Mouse (Mus musculus): ENCODE data around the gene Dab1. TPM values are rescaled to one million over a fixed set of nuclear protein-coding genes. Genes with fewer than 3 reads are reported as not detected.

Dab1 gene
- polyA plus RNA-seq, 1 experiment from 2014 or later, result 55.4 TPM

DNA sequence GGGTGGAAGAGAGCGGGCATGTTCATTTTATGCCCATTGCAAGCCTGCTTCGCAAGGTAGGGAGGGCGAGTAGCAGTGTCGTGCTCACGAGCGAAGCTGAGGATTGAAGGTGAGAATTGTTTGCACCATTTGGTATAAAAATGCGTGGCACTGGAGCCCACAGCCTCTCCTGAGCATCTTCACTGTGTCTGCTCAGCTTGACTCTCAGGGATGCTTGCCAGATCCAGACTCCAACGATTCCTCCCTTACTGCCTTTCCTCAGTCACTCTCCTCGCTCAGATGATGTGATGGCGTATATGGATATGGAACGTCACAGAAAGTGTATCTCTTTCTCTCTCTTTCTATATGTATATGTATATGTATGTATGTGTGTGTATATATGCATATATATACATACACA lies 813.0 kb downstream of the Dab1 start:
- no peak overlapping the region for H3K27ac ChIP-seq (ENCODE audit: low read depth, low read length)
- H3K36me3 ChIP-seq (ENCODE audit: control insufficient read depth, insufficient read depth, low read length), result no peaks in the 10 kb centered on the region
- ATAC-seq (ENCODE audit: low FRiP score) (no peak), DNase-seq (ENCODE audit: low spot score) (no peak)
- H3K9me3 ChIP-seq (ENCODE audit: control insufficient read depth, low read length), result no peaks in the 10 kb centered on the region
- 90% methylated on average over 11 of the region's 11 CpGs for WGBS
- H3K9ac ChIP-seq (ENCODE audit: low read depth, low read length), result no peak overlapping the region
- H3K4me2 ChIP-seq (replicated peaks; ENCODE audit: low read depth, low read length), result no peak overlapping the region
- no peaks in the 10 kb centered on the region for H3K27me3 ChIP-seq (ENCODE audit: control insufficient read depth, insufficient read depth, low read length)
- no peak overlapping the region for H3K4me3 ChIP-seq (ENCODE audit: low read depth, low read length)
- H3K4me1 ChIP-seq (replicated peaks; ENCODE audit: control insufficient read depth, insufficient read depth, low read length), result no peaks in the 10 kb centered on the region

DNA sequence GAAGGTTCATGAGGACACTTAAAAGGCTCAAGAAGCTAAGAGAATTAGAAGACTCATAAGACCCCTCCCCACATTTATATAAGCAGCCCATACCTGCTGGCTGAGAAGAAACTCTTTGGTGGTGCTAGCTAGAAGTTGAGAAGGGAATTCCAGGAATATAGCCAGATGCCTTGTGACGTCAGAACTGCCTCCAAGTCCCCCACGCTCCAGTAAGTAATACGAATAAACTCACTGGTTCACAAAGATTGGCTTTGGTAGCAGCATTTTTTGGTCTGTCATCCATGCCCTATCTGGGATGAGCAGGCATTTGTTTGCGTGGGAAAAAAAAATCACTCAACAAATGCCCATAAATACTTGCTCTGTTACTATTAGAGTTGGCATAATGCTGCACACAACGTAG lies 816.6 kb downstream of the Dab1 start:
- no peak overlapping the region for H3K4me2 ChIP-seq (replicated peaks; ENCODE audit: low read depth, low read length)
- H3K27ac ChIP-seq (ENCODE audit: low read depth, low read length), result no peak overlapping the region
- H3K4me3 ChIP-seq (ENCODE audit: low read depth, low read length), result no peak overlapping the region
- no peaks in the 10 kb centered on the region for H3K36me3 ChIP-seq (ENCODE audit: control insufficient read depth, insufficient read depth, low read length)
- H3K4me1 ChIP-seq (replicated peaks; ENCODE audit: control insufficient read depth, insufficient read depth, low read length), result no peaks in the 10 kb centered on the region
- H3K9me3 ChIP-seq (ENCODE audit: control insufficient read depth, low read length), result no peaks in the 10 kb centered on the region
- no peak for ATAC-seq (ENCODE audit: low FRiP score)
- no peak for DNase-seq (ENCODE audit: low spot score)
- 88% methylated on average over 5 of the region's 5 CpGs for WGBS
- no peaks in the 10 kb centered on the region for H3K27me3 ChIP-seq (ENCODE audit: control insufficient read depth, insufficient read depth, low read length)
- H3K9ac ChIP-seq (ENCODE audit: low read depth, low read length), result no peak overlapping the region

DNA sequence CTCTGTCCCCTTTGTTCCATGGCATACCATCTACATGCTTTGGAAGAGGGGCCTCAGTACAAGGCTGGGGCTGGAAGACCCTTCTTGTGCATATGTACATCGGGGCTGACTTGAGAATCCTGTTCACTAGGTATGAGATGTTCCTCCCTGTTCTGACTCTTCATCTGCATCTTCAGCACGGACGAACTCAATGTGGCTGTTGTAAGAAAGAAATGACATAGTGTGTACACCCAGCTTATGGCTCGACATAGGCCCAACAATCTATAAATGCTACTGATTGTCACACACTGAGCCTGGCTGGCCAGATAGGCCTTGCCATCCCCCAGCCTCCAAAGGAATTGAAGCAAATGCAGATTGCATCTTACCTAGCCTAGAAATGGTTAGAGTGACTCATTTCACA lies 817.3 kb downstream of the Dab1 start:
- no peak overlapping the region for H3K4me2 ChIP-seq (replicated peaks; ENCODE audit: low read depth, low read length)
- no peak overlapping the region for H3K27ac ChIP-seq (ENCODE audit: low read depth, low read length)
- no peaks in the 10 kb centered on the region for H3K4me1 ChIP-seq (replicated peaks; ENCODE audit: control insufficient read depth, insufficient read depth, low read length)
- DNase-seq (ENCODE audit: low spot score) (no peak), ATAC-seq (ENCODE audit: low FRiP score) (no peak)
- WGBS, result 96% methylated on average over 4 of the region's 4 CpGs
- H3K9ac ChIP-seq (ENCODE audit: low read depth, low read length), result no peak overlapping the region
- H3K9me3 ChIP-seq (ENCODE audit: control insufficient read depth, low read length), result no peaks in the 10 kb centered on the region
- no peak overlapping the region for H3K4me3 ChIP-seq (ENCODE audit: low read depth, low read length)
- no peaks in the 10 kb centered on the region for H3K36me3 ChIP-seq (ENCODE audit: control insufficient read depth, insufficient read depth, low read length)
- no peaks in the 10 kb centered on the region for H3K27me3 ChIP-seq (ENCODE audit: control insufficient read depth, insufficient read depth, low read length)

DNA sequence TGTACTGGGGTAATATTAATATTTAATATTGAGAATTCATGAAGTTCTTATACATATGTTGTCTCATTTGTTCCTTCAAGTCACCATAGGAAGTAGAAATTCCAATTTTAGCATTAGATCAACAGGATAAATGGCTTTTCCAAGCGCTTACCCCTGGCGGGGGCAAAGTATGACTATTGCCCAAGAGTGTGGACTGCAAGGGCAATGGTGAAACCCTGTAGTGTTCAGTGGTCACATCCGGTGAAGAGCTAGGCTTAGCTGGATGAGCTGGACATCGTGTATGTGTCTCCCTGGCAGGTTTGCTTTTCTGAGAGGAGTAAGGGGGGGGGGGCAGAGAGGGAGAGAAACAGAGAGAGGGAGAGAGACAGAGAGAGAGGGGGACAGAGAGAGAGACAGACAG lies 819.6 kb downstream of the Dab1 start:
- Histone ChIP-seq H3K9ac (ENCODE audit: low read depth, low read length) (no peak overlapping the region), H3K4me2 (replicated peaks; ENCODE audit: low read depth, low read length) (no peak overlapping the region), H3K4me1 (replicated peaks; ENCODE audit: control insufficient read depth, insufficient read depth, low read length) (no peaks in the 10 kb centered on the region), H3K27me3 (ENCODE audit: control insufficient read depth, insufficient read depth, low read length) (no peaks in the 10 kb centered on the region), H3K36me3 (ENCODE audit: control insufficient read depth, insufficient read depth, low read length) (no peaks in the 10 kb centered on the region), H3K9me3 (ENCODE audit: control insufficient read depth, low read length) (no peaks in the 10 kb centered on the region), H3K4me3 (ENCODE audit: low read depth, low read length) (no peak overlapping the region), H3K27ac (ENCODE audit: low read depth, low read length) (no peak overlapping the region)
- WGBS, result 94% methylated on average over 4 of the region's 4 CpGs
- ATAC-seq (ENCODE audit: low FRiP score) (no peak), DNase-seq (ENCODE audit: low spot score) (no peak)

DNA sequence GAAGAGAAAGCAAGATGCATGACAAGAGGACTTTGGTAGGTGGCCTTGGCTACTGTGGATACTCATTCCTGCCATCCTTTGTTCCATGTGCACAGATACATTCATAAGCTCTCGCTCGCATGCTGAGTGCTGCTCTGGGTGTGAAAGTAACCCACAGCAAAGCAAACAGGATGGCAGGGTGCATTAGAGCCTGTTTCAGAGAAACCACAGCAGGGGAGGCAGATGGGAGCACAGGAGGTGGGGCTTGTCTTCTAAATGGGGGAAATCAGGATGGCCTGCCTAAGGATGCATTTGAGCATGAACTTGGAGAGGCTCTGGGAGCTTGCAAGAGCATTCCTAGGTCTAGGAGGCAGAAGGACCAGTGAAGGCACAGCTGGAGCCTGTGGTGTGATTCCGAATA lies 820.5 kb downstream of the Dab1 start:
- no peak for ATAC-seq (ENCODE audit: low FRiP score)
- no peak overlapping the region for H3K9ac ChIP-seq (ENCODE audit: low read depth, low read length)
- no peaks in the 10 kb centered on the region for H3K4me1 ChIP-seq (replicated peaks; ENCODE audit: control insufficient read depth, insufficient read depth, low read length)
- no peak overlapping the region for H3K4me2 ChIP-seq (replicated peaks; ENCODE audit: low read depth, low read length)
- H3K4me3 ChIP-seq (ENCODE audit: low read depth, low read length), result no peak overlapping the region
- no peaks in the 10 kb centered on the region for H3K9me3 ChIP-seq (ENCODE audit: control insufficient read depth, low read length)
- DNase-seq (ENCODE audit: low spot score), result no peak
- 78% methylated on average over 3 of the region's 3 CpGs for WGBS
- H3K36me3 ChIP-seq (ENCODE audit: control insufficient read depth, insufficient read depth, low read length), result no peaks in the 10 kb centered on the region
- no peak overlapping the region for H3K27ac ChIP-seq (ENCODE audit: low read depth, low read length)
- no peaks in the 10 kb centered on the region for H3K27me3 ChIP-seq (ENCODE audit: control insufficient read depth, insufficient read depth, low read length)

DNA sequence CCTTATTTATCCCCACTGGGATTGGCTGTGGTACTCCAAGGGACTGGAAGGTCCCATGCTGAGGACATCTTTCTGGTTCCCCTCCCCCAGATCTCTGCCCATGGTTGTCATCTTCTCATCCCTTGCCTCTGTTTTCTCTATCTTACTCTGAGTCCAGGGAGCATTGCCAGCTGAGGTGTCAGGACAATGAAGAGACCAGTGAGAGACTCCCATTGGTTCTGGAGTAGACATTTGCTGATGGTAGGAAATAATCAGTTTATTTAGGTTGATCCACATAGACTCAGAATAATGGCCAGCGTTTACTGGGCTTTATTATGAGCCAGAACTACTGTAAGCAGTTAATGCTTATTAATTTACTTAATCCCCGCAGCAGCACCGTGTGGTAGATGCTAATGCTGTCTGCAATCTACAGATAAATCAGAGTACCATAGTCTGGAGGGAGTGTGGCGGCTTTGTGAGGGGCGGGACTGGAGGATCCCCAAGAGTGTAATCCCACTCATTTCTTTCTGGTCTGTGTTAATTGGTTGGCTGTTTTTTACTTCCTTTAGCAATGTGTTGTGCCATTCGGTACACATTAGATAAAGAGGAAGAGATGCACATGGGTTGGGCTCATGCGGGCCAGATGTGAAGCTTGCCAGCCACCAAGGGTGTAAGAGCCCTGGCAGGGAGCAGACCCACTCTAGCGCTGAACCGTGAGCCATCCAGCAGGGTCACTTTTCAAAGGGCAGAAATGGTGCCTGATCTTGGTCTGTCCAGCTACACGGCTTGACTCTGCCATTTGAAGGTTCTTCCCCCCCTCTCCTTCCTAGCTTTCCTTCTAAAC lies 824.0 kb downstream of the Dab1 start:
- no peaks in the 10 kb centered on the region for H3K27me3 ChIP-seq (ENCODE audit: control insufficient read depth, insufficient read depth, low read length)
- DNase-seq (ENCODE audit: low spot score), result no peak
- no peaks in the 10 kb centered on the region for H3K36me3 ChIP-seq (ENCODE audit: control insufficient read depth, insufficient read depth, low read length)
- H3K4me1 ChIP-seq (replicated peaks; ENCODE audit: control insufficient read depth, insufficient read depth, low read length), result no peaks in the 10 kb centered on the region
- H3K4me2 ChIP-seq (replicated peaks; ENCODE audit: low read depth, low read length), result no peak overlapping the region
- no peak overlapping the region for H3K4me3 ChIP-seq (ENCODE audit: low read depth, low read length)
- ATAC-seq (ENCODE audit: low FRiP score), result no peak
- no peaks in the 10 kb centered on the region for H3K9me3 ChIP-seq (ENCODE audit: control insufficient read depth, low read length)
- H3K9ac ChIP-seq (ENCODE audit: low read depth, low read length), result no peak overlapping the region
- WGBS, result 73% methylated on average over 10 of the region's 10 CpGs
- H3K27ac ChIP-seq (ENCODE audit: low read depth, low read length), result no peak overlapping the region

DNA sequence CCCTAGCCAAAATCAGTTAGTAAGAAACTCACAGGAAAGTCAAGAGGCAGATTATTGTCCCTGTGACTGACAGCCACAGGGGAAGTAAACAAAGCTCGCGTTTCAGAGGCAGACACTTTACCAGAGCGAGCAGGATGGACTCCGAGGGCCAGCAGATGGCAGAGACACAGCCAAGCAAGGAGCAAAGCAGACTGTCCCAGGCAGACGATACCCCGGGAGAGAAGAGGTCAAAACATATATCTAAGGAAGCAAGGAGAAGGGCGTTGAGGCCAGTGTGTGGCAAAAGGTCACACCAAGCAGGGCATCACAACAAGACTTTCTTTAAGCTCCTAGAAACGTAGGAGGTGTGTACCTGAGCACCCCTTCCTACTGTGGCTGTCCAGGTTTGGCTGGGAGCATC lies 824.6 kb downstream of the Dab1 start:
- WGBS, result 46% methylated on average over 8 of the region's 8 CpGs
- Histone ChIP-seq H3K9ac (ENCODE audit: low read depth, low read length) (no peak overlapping the region), H3K27me3 (ENCODE audit: control insufficient read depth, insufficient read depth, low read length) (no peaks in the 10 kb centered on the region), H3K4me3 (ENCODE audit: low read depth, low read length) (no peak overlapping the region), H3K4me2 (replicated peaks; ENCODE audit: low read depth, low read length) (no peak overlapping the region), H3K27ac (ENCODE audit: low read depth, low read length) (no peak overlapping the region), H3K9me3 (ENCODE audit: control insufficient read depth, low read length) (no peaks in the 10 kb centered on the region), H3K36me3 (ENCODE audit: control insufficient read depth, insufficient read depth, low read length) (no peaks in the 10 kb centered on the region), H3K4me1 (replicated peaks; ENCODE audit: control insufficient read depth, insufficient read depth, low read length) (no peaks in the 10 kb centered on the region)
- no peak for ATAC-seq (ENCODE audit: low FRiP score)
- DNase-seq (ENCODE audit: low spot score), result peak; percentile 11

DNA sequence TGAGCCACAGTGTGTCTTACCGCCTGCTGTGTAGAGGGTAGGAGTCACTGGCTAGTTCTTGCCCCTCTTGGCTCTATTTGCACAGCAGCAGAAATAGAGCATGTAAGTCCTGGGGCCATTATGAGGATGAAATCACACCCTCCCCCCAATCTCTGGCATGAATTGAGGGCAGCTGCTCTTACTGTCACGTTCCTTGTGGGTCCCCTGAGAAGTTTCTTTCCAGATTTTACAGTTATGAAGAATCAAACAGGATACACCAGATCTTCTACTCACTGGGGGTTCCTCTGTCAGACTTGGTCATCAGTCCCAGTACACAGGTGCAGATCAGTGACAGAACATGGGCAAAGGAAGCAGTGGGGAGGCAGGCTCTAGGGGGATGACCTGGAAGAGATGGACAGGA lies 825.8 kb downstream of the Dab1 start:
- H3K4me3 ChIP-seq (ENCODE audit: low read depth, low read length), result no peak overlapping the region
- no peaks in the 10 kb centered on the region for H3K36me3 ChIP-seq (ENCODE audit: control insufficient read depth, insufficient read depth, low read length)
- H3K4me1 ChIP-seq (replicated peaks; ENCODE audit: control insufficient read depth, insufficient read depth, low read length), result no peaks in the 10 kb centered on the region
- H3K4me2 ChIP-seq (replicated peaks; ENCODE audit: low read depth, low read length), result no peak overlapping the region
- H3K9ac ChIP-seq (ENCODE audit: low read depth, low read length), result no peak overlapping the region
- ATAC-seq (ENCODE audit: low FRiP score), result no peak
- no peak for DNase-seq (ENCODE audit: low spot score)
- no peak overlapping the region for H3K27ac ChIP-seq (ENCODE audit: low read depth, low read length)
- no peaks in the 10 kb centered on the region for H3K9me3 ChIP-seq (ENCODE audit: control insufficient read depth, low read length)
- no peaks in the 10 kb centered on the region for H3K27me3 ChIP-seq (ENCODE audit: control insufficient read depth, insufficient read depth, low read length)
- 59% methylated on average over 2 of the region's 2 CpGs for WGBS

DNA sequence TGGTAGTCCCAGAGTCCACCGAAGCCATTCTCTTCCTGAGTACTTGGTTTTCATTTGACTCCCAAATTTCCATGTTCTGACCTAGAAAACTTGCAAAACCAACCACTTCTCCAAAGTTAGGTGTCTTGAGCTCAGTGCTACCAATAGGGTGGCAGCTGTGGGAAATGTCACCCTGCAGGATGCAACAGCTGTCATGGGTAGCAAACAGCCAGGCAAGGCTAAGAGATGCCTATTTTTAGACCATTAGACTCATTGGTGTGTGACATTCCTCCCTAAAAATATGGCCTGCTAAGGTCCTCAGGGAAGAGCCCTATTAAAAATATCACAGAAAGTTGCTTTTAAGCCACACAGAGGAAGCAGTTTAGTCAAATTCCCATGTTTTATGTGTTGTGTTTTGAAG lies 829.0 kb downstream of the Dab1 start:
- WGBS, result 100% methylated on average over 1 of the region's 1 CpGs
- Histone ChIP-seq H3K27ac (ENCODE audit: low read depth, low read length) (no peak overlapping the region), H3K4me1 (replicated peaks; ENCODE audit: control insufficient read depth, insufficient read depth, low read length) (no peaks in the 10 kb centered on the region), H3K9me3 (ENCODE audit: control insufficient read depth, low read length) (no peaks in the 10 kb centered on the region), H3K9ac (ENCODE audit: low read depth, low read length) (no peak overlapping the region), H3K27me3 (ENCODE audit: control insufficient read depth, insufficient read depth, low read length) (no peaks in the 10 kb centered on the region), H3K4me3 (ENCODE audit: low read depth, low read length) (no peak overlapping the region), H3K36me3 (ENCODE audit: control insufficient read depth, insufficient read depth, low read length) (no peaks in the 10 kb centered on the region), H3K4me2 (replicated peaks; ENCODE audit: low read depth, low read length) (no peak overlapping the region)
- ATAC-seq (ENCODE audit: low FRiP score) (no peak), DNase-seq (ENCODE audit: low spot score) (no peak)

All from hindbrain, embryonic 11.5 days (tissue).